Mouse (Mus musculus) small intestine, adult 2 months (tissue): ENCODE measurements around the gene Vps37d. TPM values are rescaled to one million over a fixed set of nuclear protein-coding genes. Genes with fewer than 3 reads are reported as not detected.
"Not testable (repeated sequence)": the region's sequence is repeated elsewhere in the genome, so short reads cannot be mapped to it uniquely, and the experiment has no call there.

Experiments used
- H3K27ac ChIP-seq: fragments of 200-500 bp; 2 replicates; pipeline ENCODE4 v1.5.1; 2012; ENCODE audit warnings: low read depth, low read length, control low read depth, inconsistent platforms; ENCODE audit not compliant: insufficient read depth
- H3K27me3 ChIP-seq: fragments of 200-500 bp; 2 replicates; pipeline ENCODE4 v1.6.1; 2012; ENCODE audit warnings: mild to moderate bottlenecking, moderate library complexity, low read length, inconsistent platforms; ENCODE audit not compliant: control insufficient read depth, insufficient read depth
- H3K36me3 ChIP-seq: fragments of 200-500 bp; 2 replicates; pipeline ENCODE4 v1.6.1; 2012; ENCODE audit warnings: mild to moderate bottlenecking, low read length, control low read depth, inconsistent platforms; ENCODE audit not compliant: control insufficient read depth, insufficient read depth
- H3K4me1 ChIP-seq: fragments of 200-500 bp; 2 replicates; pipeline ENCODE4 v1.6.1; 2012; ENCODE audit warnings: low read length, inconsistent platforms, mixed read lengths; ENCODE audit not compliant: control insufficient read depth, insufficient read depth, insufficient read length
- H3K4me3 ChIP-seq: fragments of 200-500 bp; 2 replicates; pipeline ENCODE4 v1.5.1; 2012; ENCODE audit warnings: low read depth, mild to moderate bottlenecking, control low read depth, inconsistent platforms, low read length, moderate library complexity
- CTCF ChIP-seq: fragments of 200-500 bp; IDR thresholded peaks from 2 replicates; pipeline ENCODE4 v1.5.1; 2012; ENCODE audit warnings: low read depth, mild to moderate bottlenecking, control low read depth, inconsistent platforms, low read length, moderate library complexity, mixed read lengths; ENCODE audit not compliant: insufficient replicate concordance, insufficient read length; ENCODE audit errors: extremely low read depth
- POLR2A ChIP-seq: fragments of 200-500 bp; IDR thresholded peaks from 2 replicates; pipeline ENCODE4 v1.6.1; 2012; ENCODE audit warnings: low read depth, mild to moderate bottlenecking, control low read depth, inconsistent platforms, low read length, moderate library complexity
- WGBS: fragments of 180-500 bp; shearing (Covaris S2); methylation state at CpG from one replicate; pipeline ENCODE4 v1.1.7; 2018; 5-methylcytosine and 5-hydroxymethylcytosine counted together
- polyA plus RNA-seq: library from polyadenylated mRNA; depleted of rRNA; stranded (reverse); fragments of >200 nt; gene quantifications from 2 replicates; pipeline ENCODE4 v1.2.3, GENCODE M21; 2012

The Vps37d gene
- polyA plus RNA-seq, 1 experiment: 7.0 TPM

DNA sequence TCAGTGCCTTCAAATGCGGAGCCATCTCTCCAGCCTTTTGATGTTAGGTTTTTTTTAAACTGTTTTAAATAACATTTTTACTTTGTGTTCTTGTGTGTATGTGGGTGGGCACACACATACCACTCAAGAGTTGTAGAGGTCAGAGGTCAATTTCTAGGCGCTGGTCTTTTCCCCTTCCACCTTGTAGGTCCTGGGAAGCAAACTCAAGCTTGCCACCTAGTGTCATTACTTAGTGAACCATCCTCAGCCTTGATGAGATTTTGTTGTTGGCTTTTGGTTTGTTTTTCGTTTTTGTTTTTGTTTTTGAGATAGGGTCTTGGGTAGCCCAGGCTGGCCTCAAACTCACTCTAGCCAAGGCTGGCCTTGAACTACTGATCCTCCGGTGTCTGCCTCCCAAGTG lies 2.4 kb downstream of the Vps37d start:
- Histone ChIP-seq H3K4me3 (no peak overlapping the region), H3K36me3 (no peaks in the 10 kb centered on the region), H3K27me3 (no peaks in the 10 kb centered on the region), H3K4me1 (peaks cover 13% of the 10 kb centered on the region), H3K27ac (no peak overlapping the region)
- TF ChIP-seq CTCF (no peak), POLR2A (no peak)
- WGBS: 65% methylated on average over 4 of the region's 4 CpGs

GRCm38 (mm10) chr5:135073349-135074150 lies 4.5 kb downstream of the Vps37d start:
- WGBS: 69% methylated on average over 26 of the region's 26 CpGs
- H3K4me1 ChIP-seq: peaks cover 11% of the 10 kb centered on the region
- no peaks in the 10 kb centered on the region for H3K27me3 ChIP-seq
- H3K4me3 ChIP-seq: no peak overlapping the region
- H3K36me3 ChIP-seq: no peaks in the 10 kb centered on the region
- TF ChIP-seq CTCF (no peak), POLR2A (no peak)
- no peak overlapping the region for H3K27ac ChIP-seq

DNA sequence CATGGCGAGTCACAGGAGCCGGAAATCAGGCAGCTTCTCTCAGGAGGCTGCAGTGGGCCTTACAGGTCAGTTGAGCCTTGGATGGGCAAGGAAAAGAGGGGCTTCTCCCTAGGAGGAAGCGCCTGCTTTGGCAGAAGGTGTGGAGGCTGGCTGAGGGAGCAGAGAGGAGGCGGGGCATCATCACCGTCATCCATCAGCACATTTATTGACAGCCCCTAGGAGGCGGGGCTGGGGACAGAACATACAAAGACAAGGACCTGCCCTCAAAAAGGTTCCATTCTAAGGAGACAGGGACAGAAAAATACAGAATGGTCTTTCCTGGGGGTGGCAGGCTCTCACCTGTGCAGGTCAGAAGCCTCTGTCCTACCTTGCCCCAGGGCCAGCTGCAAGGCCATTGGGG lies 5.3 kb downstream of the Vps37d start:
- H3K36me3 ChIP-seq: peaks cover under 1% of the 10 kb centered on the region; the same call in 1 of the 2 replicates
- H3K27me3 ChIP-seq: no peaks in the 10 kb centered on the region
- 82% methylated on average over 6 of the region's 6 CpGs for WGBS
- TF ChIP-seq CTCF (no peak), POLR2A (no peak)
- no peak overlapping the region for H3K4me3 ChIP-seq
- peaks cover 9% of the 10 kb centered on the region for H3K4me1 ChIP-seq
- H3K27ac ChIP-seq: no peak overlapping the region

DNA sequence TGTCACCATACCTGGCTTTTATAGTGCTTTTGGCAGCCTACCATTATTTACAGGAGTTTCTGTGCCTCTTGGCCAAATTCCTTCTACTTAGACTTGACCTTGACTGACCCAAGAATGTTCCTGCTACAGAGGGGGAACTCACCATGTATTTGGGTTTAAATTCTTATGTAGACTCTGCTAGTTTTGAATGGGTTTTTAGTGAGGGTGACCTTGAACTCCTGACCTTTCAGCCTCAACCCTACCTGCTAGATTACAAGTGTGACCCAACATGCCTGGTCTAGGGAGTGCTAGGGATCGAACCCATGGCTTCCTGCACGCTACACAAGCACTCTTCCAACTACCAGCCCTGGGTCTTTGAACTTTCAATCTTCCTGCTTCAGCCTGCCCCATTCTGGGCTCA lies 6.0 kb downstream of the Vps37d start:
- Histone ChIP-seq H3K36me3 (peaks cover 2% of the 10 kb centered on the region; the same call in 1 of the 2 replicates), H3K4me3 (no peak overlapping the region), H3K4me1 (peaks cover 6% of the 10 kb centered on the region), H3K27me3 (no peaks in the 10 kb centered on the region), H3K27ac (no peak overlapping the region)
- WGBS: 96% methylated on average over 2 of the region's 2 CpGs
- TF ChIP-seq CTCF (no peak), POLR2A (no peak)

- Histone ChIP-seq H3K36me3 (peaks cover 2% of the 10 kb centered on the region; the same call in 1 of the 2 replicates), H3K4me3 (no peak overlapping the region), H3K4me1 (peaks cover 4% of the 10 kb centered on the region; the same call in 1 of the 2 replicates), H3K27ac (no peak overlapping the region), H3K27me3 (no peaks in the 10 kb centered on the region)
- WGBS: 63% methylated on average over 3 of the region's 3 CpGs
- TF ChIP-seq POLR2A (no peak), CTCF (no peak)
Observed at GRCm38 (mm10) chr5:135070448-135070847, 7.6 kb downstream of the Vps37d start.

- H3K27me3 ChIP-seq: no peaks in the 10 kb centered on the region
- H3K27ac ChIP-seq: no peak overlapping the region
- WGBS: 92% methylated on average over 3 of the region's 3 CpGs
- H3K36me3 ChIP-seq: peaks cover 2% of the 10 kb centered on the region; the same call in 1 of the 2 replicates
- H3K4me3 ChIP-seq: no peak overlapping the region
- no peak for TF ChIP-seq CTCF
- TF ChIP-seq POLR2A: no peak
- peaks cover 4% of the 10 kb centered on the region; the same call in 1 of the 2 replicates for H3K4me1 ChIP-seq
Observed at GRCm38 (mm10) chr5:135066008-135066407, 12.1 kb downstream of the Vps37d start.

- 61% methylated on average over 9 of the region's 9 CpGs for WGBS
- H3K36me3 ChIP-seq, H3K27me3 ChIP-seq, H3K4me1 ChIP-seq: not testable (repeated sequence)
- Histone ChIP-seq H3K27ac (peak within 1 kb of the TSS; percentile 51), H3K4me3 (peak within 1 kb of the TSS; percentile 84)
Observed at GRCm38 (mm10) chr5:135064909-135065446, 13.1 kb downstream of the Vps37d start, which contains the start of gene Bud23. Gene Bud23, minus strand, starts transcription at chr5:135064959.

GRCm38 (mm10) chr5:135064382-135064766 lies 13.7 kb downstream of the Vps37d start:
- TF ChIP-seq CTCF: no peak
- no peak for TF ChIP-seq POLR2A
- WGBS: under 1% methylated on average over 40 of the region's 40 CpGs
- H3K4me1 ChIP-seq: peaks cover 4% of the 10 kb centered on the region; the same call in 1 of the 2 replicates
- peak overlapping the region; percentile 84 for H3K4me3 ChIP-seq
- peak overlapping the region; percentile 51 for H3K27ac ChIP-seq
- no peaks in the 10 kb centered on the region for H3K27me3 ChIP-seq
- peaks cover 10% of the 10 kb centered on the region for H3K36me3 ChIP-seq
